Mouse (Mus musculus) olfactory bulb, adult 2 months (tissue): Measurements from ENCODE around the gene Fbn1. TPM values are rescaled to one million over a fixed set of nuclear protein-coding genes. Genes with fewer than 3 reads are reported as not detected.

Experiments used
- H3K27ac ChIP-seq: fragments of 200-500 bp; 2 replicates; pipeline ENCODE4 v1.5.1; 2012; ENCODE audit warnings: low read depth, low read length; ENCODE audit not compliant: insufficient read depth
- H3K4me1 ChIP-seq: fragments of 200-500 bp; 2 replicates; pipeline ENCODE4 v1.6.1; 2012; ENCODE audit warnings: low read length; ENCODE audit not compliant: control insufficient read depth, insufficient read depth
- H3K4me3 ChIP-seq: fragments of 200-500 bp; 2 replicates; pipeline ENCODE4 v1.5.1; 2012; ENCODE audit warnings: mild to moderate bottlenecking, low read depth, low read length, moderate library complexity; ENCODE audit not compliant: insufficient read depth
- CTCF ChIP-seq: fragments of 200-500 bp; IDR thresholded peaks from 2 replicates; pipeline ENCODE4 v1.5.1; 2012; ENCODE audit warnings: low read depth, mild to moderate bottlenecking, low read length, moderate library complexity; ENCODE audit not compliant: insufficient read depth
- POLR2A ChIP-seq: fragments of 200-500 bp; IDR thresholded peaks from 2 replicates; pipeline ENCODE4 v1.6.1; 2012; ENCODE audit warnings: mild to moderate bottlenecking, low read depth, low read length, moderate library complexity; ENCODE audit not compliant: insufficient read depth
- WGBS: fragments of 180-500 bp; shearing (Covaris S2); methylation state at CpG from one replicate; pipeline ENCODE4 v1.1.7; 2018; 5-methylcytosine and 5-hydroxymethylcytosine counted together
- polyA plus RNA-seq: library from polyadenylated mRNA; stranded (reverse); fragments of >200 nt; gene quantifications from 2 replicates; pipeline ENCODE4 v1.2.4, GENCODE M21; 2012; ENCODE audit warnings: low replicate concordance; ENCODE audit not compliant: missing spikeins, insufficient read depth, insufficient read length

Fbn1 gene
- polyA plus RNA-seq, 1 experiment = not detected

DNA sequence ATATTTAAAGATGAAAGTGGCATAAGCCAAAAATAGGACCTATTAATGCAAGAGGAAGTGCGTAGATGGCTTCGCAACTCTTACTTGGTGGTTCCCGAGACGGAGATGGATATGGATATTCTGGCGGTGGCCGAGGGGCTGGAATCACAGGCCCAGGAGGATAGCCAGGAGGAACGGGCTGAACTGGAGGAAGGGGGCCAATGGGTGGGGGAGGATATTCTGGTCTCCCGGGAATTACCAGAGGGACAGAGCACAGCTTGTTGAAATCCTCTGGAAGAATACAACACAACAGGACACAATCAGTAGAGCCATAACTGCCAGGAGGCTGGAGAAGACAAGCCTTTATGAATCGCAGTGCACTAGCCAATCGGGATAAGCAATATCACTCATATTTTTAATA is 118.0 kb downstream of the Fbn1 start:
- Histone ChIP-seq H3K4me1 (no peaks in the 10 kb centered on the region), H3K27ac (no peak overlapping the region), H3K4me3 (no peak overlapping the region)
- 94% methylated on average over 10 of the region's 10 CpGs for WGBS
- no peak for TF ChIP-seq CTCF
- TF ChIP-seq POLR2A = no peak

GRCm38 (mm10) chr2:125386221-125386965 is 121.4 kb downstream of the Fbn1 start:
- Histone ChIP-seq H3K4me1 (no peaks in the 10 kb centered on the region), H3K27ac (no peak overlapping the region), H3K4me3 (no peak overlapping the region)
- TF ChIP-seq POLR2A (no peak), CTCF (no peak)
- 86% methylated on average over 7 of the region's 7 CpGs for WGBS

DNA sequence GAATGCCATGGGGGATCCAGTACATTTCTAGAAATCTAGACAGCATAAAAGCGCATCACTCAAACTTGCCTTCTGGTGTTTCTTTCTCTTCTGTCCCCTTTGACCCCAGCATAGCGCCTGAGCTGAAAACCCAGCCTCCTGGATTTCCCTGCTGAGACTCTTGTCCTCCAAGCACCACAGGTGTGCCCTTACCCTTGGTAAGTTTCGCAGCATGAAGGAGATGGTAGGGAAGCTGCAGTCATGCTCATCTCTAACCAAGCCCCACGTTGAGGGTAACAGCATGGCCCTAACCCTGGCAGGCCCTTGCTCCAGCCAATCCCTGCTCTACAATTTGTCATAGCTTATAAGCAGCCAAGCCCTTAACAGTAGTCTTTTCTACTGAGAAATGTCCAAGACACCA is 122.9 kb downstream of the Fbn1 start:
- Histone ChIP-seq H3K4me3 (no peak overlapping the region), H3K27ac (no peak overlapping the region), H3K4me1 (no peaks in the 10 kb centered on the region)
- TF ChIP-seq POLR2A (no peak), CTCF (no peak)
- 89% methylated on average over 4 of the region's 4 CpGs for WGBS

- TF ChIP-seq CTCF (no peak), POLR2A (no peak)
- WGBS = 97% methylated on average over 6 of the region's 6 CpGs
- Histone ChIP-seq H3K4me3 (no peak overlapping the region), H3K4me1 (no peaks in the 10 kb centered on the region), H3K27ac (no peak overlapping the region)
Measured at GRCm38 (mm10) chr2:125384415-125384814, 123.4 kb downstream of the Fbn1 start.

- no peak overlapping the region for H3K4me3 ChIP-seq
- no peaks in the 10 kb centered on the region for H3K4me1 ChIP-seq
- 94% methylated on average over 7 of the region's 7 CpGs for WGBS
- no peak overlapping the region for H3K27ac ChIP-seq
- TF ChIP-seq POLR2A = no peak
- TF ChIP-seq CTCF = no peak
Measured at GRCm38 (mm10) chr2:125383273-125383641, 124.5 kb downstream of the Fbn1 start.

DNA sequence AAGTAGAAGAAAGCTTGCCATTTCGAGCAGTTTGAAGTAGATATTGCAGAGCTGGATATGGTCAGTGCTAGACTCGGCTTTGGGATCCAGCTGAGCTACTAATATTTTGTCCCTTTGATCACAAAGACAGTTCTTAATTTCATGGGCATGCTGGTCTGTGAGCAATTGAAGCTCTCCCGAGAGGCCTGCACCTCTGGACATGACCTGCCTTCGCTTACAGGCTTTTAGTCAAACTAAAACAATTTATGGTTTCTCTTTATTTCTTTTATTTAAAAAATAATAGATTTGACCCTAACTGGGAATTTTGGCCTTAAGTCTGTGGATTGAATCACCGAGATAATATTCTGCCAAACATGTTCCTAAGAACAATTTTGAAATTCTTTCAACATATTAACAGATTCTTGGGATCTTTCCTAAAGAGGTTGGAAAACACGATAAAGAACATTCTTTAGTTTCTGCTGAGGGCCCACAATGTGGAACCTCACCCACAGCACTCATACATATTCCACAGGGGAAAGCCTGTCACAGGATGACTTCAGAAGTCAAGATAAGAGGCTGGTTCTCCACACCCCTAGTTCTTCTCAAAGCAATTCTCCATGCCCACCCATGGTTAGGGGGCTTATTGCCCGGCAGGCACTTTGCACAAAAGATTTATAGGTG is 125.0 kb downstream of the Fbn1 start:
- TF ChIP-seq CTCF (no peak), POLR2A (no peak)
- H3K4me3 ChIP-seq = no peak overlapping the region
- 93% methylated on average over 7 of the region's 7 CpGs for WGBS
- H3K27ac ChIP-seq = no peak overlapping the region
- no peaks in the 10 kb centered on the region for H3K4me1 ChIP-seq

DNA sequence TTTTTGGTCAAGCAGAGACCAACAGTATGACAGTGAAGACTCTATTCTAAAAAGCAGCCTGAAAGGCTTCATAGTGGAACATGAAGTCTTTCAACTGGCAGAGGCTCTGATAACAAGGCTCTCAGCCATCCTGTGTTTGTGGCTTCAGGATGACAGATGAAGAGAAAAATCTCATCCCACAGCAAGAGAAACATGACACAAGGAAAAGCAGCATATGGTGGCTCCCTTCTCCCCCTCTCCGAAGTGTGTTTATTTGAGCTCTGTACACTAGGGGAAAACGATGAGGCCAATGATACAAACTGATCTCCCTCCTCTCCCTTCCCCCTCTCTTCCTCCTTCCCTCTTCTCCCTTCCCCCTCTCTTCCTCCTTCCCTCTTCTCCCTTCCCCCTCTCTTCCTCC is 127.7 kb downstream of the Fbn1 start:
- Histone ChIP-seq H3K4me1 (no peaks in the 10 kb centered on the region), H3K27ac (no peak overlapping the region), H3K4me3 (no peak overlapping the region)
- TF ChIP-seq CTCF (no peak), POLR2A (no peak)
- 89% methylated on average over 2 of the region's 2 CpGs for WGBS

DNA sequence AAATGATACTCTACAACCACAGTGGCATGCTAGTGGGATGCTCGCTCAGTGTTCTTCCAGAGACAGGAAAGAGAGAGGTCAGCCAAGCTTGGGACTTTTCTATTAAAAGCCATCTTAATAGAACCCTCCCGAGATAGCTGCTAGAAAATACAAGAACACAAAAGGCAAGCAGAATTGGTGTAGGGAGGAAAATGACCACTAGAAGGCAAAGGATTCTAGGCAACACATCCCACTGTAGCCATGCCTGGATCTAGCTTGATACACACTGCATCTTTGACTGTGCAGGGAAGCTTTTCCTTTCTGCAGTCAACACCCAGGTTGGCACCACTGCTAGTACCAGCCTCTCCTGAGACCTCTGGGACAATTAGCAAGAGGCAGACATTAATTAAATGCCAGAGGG is 128.6 kb downstream of the Fbn1 start:
- H3K4me3 ChIP-seq = no peak overlapping the region
- 86% methylated on average over 2 of the region's 2 CpGs for WGBS
- no peak for TF ChIP-seq CTCF
- no peak for TF ChIP-seq POLR2A
- H3K27ac ChIP-seq = no peak overlapping the region
- H3K4me1 ChIP-seq = no peaks in the 10 kb centered on the region

- 94% methylated on average over 5 of the region's 5 CpGs for WGBS
Measured at GRCm38 (mm10) chr2:125375926-125376325, 131.9 kb downstream of the Fbn1 start.

DNA sequence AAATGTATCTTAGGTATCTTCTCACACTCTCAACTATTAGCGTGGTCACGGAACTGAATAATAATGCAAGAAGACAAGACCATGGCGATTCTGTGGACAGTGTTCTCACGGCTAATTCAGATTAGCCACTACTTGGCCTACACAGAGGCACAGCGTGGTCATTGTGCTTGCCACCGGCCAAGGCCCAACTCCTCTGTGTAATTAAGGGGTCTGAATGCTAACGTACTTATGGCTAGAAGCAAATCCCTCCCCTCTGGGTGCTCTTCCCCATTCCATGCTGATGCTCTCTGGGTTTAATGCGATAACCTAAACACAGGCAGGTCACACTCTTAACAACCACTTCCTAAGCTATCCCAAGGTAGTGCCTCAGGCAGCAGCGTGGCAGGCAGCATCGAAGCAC is 132.5 kb downstream of the Fbn1 start:
- Histone ChIP-seq H3K27ac (no peak overlapping the region), H3K4me1 (no peaks in the 10 kb centered on the region), H3K4me3 (no peak overlapping the region)
- no peak for TF ChIP-seq POLR2A
- TF ChIP-seq CTCF = no peak
- 86% methylated on average over 10 of the region's 10 CpGs for WGBS

More at GRCm38 (mm10) chr2:125375926-125376325, 131.9 kb downstream of the Fbn1 start:
- Histone ChIP-seq H3K27ac (no peak overlapping the region), H3K4me3 (no peak overlapping the region), H3K4me1 (no peaks in the 10 kb centered on the region)
- TF ChIP-seq POLR2A (no peak), CTCF (no peak)
